Mouse (Mus musculus) hindbrain, embryonic 14.5 days (tissue): ENCODE data around the gene Abo. TPM values are rescaled to one million over a fixed set of nuclear protein-coding genes. Genes with fewer than 3 reads are reported as not detected.

ENCODE experiments used
- polyA plus RNA-seq: library from polyadenylated mRNA; unstranded; fragments of >200 nt; fragmentation: Nextera tagmentation; extraction: Ambion mirVana; gene quantifications from 2 replicates; pipeline ENCODE4 v1.2.1, GENCODE M21; 2014

The Abo gene
- polyA plus RNA-seq, 1 experiment from 2014 or later: not detected

Other genes with a start within 250 kb of the Abo start
- 128 and 136 TPM in 2 replicates for gene Fam69b, start 236.5 kb downstream of the Abo start, polyA plus RNA-seq
- gene Lcn4, start 193.7 kb downstream of the Abo start, polyA plus RNA-seq: not detected in 2 replicates
- gene Surf6, start 37.9 kb upstream of the Abo start, polyA plus RNA-seq: 15.1 and 15.9 TPM in 2 replicates
- gene Med22, start 45.7 kb upstream of the Abo start, polyA plus RNA-seq: 113 TPM in 2 replicates
- 439 and 494 TPM in 2 replicates for gene Rpl7a, start 45.8 kb upstream of the Abo start, polyA plus RNA-seq
- 44.1 and 45.2 TPM in 2 replicates for gene Surf2, start 51.4 kb upstream of the Abo start, polyA plus RNA-seq
- 80.3 and 86.9 TPM in 2 replicates for gene Surf1, start 51.6 kb upstream of the Abo start, polyA plus RNA-seq
- gene Surf4, start 68.9 kb upstream of the Abo start, polyA plus RNA-seq: 109 and 117 TPM in 2 replicates
- 0.16 TPM in 1 of 2 replicates, not detected in the other for gene Stkld1, start 69.1 kb upstream of the Abo start, polyA plus RNA-seq
- 32.6 and 35.8 TPM in 2 replicates for gene Rexo4, start 99.4 kb upstream of the Abo start, polyA plus RNA-seq
- gene Adamts13, start 108.4 kb upstream of the Abo start, polyA plus RNA-seq: 0.11 TPM in 1 of 2 replicates, not detected in the other
- gene Cacfd1, start 144.9 kb upstream of the Abo start, polyA plus RNA-seq: 72.7 and 83.7 TPM in 2 replicates
- 10.1 and 10.8 TPM in 2 replicates for gene Slc2a6, start 163.0 kb upstream of the Abo start, polyA plus RNA-seq
- gene Mymk, start 207.2 kb upstream of the Abo start, polyA plus RNA-seq: 0.32 TPM in 1 of 2 replicates, not detected in the other
- 9.1 and 10.0 TPM in 2 replicates for gene Adamtsl2, start 214.4 kb upstream of the Abo start, polyA plus RNA-seq